ENCODE assay signal across 28 mouse cellular contexts in the genomic region with DNA sequence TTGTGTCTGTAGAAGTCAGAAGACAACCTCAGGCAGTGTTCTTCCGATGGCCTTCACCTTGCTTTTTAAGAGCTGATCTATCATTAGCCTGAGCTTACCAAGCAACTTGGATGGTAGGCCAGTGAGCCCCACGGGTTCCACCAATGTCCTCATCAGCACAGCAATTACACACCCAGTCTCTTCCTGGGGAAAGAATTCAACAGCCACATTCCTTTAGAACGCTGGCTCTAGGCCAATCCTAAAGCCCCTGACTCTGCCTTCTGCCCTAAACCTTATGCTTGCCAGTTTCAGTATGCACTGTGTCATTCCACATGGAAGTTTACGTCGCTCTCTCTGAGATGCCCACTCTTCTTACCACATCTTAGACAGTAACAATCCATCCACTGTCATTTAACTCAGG. TPM values are rescaled to one million over a fixed set of nuclear protein-coding genes. Genes with fewer than 3 reads are reported as not detected.
DNase-seq lines count a peak whose midpoint lies in the region; ATAC-seq and TF ChIP-seq lines count a peak whose summit lies in the region.
"Had no signal": no experiment of that assay in that cellular context is flagged by ENCODE, and none has a peak within 500 bp of the region (broad histone marks: within the 10 kb centered on the region; RNA-seq: fewer than 3 reads in every experiment).

No protein-coding gene starts in this region.

- WGBS in embryonic facial prominence, embryonic 14.5 days = 35% methylated on average over 5 of the region's 5 CpGs
- WGBS in embryonic facial prominence, embryonic 10.5 days = 81% methylated on average over 5 of the region's 5 CpGs
- 61% methylated on average over 5 of the region's 5 CpGs for WGBS in kidney, postnatal 0 days
- WGBS in lung, embryonic 14.5 days = 34% methylated on average over 5 of the region's 5 CpGs
- 23% methylated on average over 5 of the region's 5 CpGs for WGBS in lung, embryonic 16.5 days
- WGBS in lung, adult 2 months = 50% methylated on average over 5 of the region's 5 CpGs

- no peak overlapping the region for H3K9ac ChIP-seq in embryonic facial prominence, embryonic 14.5 days (ENCODE audit: low read depth, low read length)
- H3K9ac ChIP-seq in kidney, postnatal 0 days (ENCODE audit: low read depth, low read length) = no peak overlapping the region
- no peak overlapping the region for H3K9ac ChIP-seq in lung, embryonic 14.5 days
- H3K9ac ChIP-seq in lung, embryonic 16.5 days (ENCODE audit: low read length) = no peak overlapping the region
- H3K9ac ChIP-seq: embryonic facial prominence, embryonic 13.5 days; forebrain, embryonic 13.5 days; forebrain, embryonic 15.5 days had no signal

- no peaks in the 10 kb centered on the region for H3K9me3 ChIP-seq in embryonic facial prominence, embryonic 14.5 days (ENCODE audit: control insufficient read depth, low read length)
- no peaks in the 10 kb centered on the region for H3K9me3 ChIP-seq in embryonic facial prominence, embryonic 10.5 days
- no peaks in the 10 kb centered on the region for H3K9me3 ChIP-seq in kidney, postnatal 0 days (replicated peaks; ENCODE audit: low read length)
- no peaks in the 10 kb centered on the region for H3K9me3 ChIP-seq in lung, embryonic 14.5 days (ENCODE audit: low read depth, low read length)
- no peaks in the 10 kb centered on the region for H3K9me3 ChIP-seq in lung, embryonic 16.5 days (ENCODE audit: control insufficient read depth, low read length)
- H3K9me3 ChIP-seq: embryonic facial prominence, embryonic 13.5 days; forebrain, embryonic 13.5 days; forebrain, embryonic 15.5 days had no signal

- no peak for ATAC-seq in embryonic facial prominence, embryonic 14.5 days (ENCODE audit: low read depth)
- no peak for ATAC-seq in kidney, postnatal 0 days (replicated peaks; ENCODE audit: low FRiP score, low read depth)
- peak; percentile 60 for ATAC-seq in lung, embryonic 14.5 days (ENCODE audit: insufficient read depth)
- peak; percentile 49; the same call in 1 of the 2 replicates for ATAC-seq in lung, embryonic 16.5 days (ENCODE audit: low read depth)
- ATAC-seq: activated CD4-positive, CD25-positive, alpha-beta regulatory T cell, adult 4 months; CD4-positive, CD25-positive, alpha-beta regulatory T cell, adult 4 months; forebrain, embryonic 13.5 days; forebrain, embryonic 15.5 days; Patski had no signal

- peaks cover 4% of the 10 kb centered on the region; the same call in 1 of the 2 replicates for H3K4me1 ChIP-seq in embryonic facial prominence, embryonic 14.5 days (ENCODE audit: control insufficient read depth, insufficient read depth, low read length)
- H3K4me1 ChIP-seq in embryonic facial prominence, embryonic 10.5 days = no peaks in the 10 kb centered on the region
- H3K4me1 ChIP-seq in kidney, postnatal 0 days (replicated peaks; ENCODE audit: insufficient read depth, low read length) = no peaks in the 10 kb centered on the region
- peaks cover 3% of the 10 kb centered on the region; the same call in 1 of the 2 replicates for H3K4me1 ChIP-seq in lung, embryonic 14.5 days (ENCODE audit: insufficient read depth)
- 0 out of 2 replicates have a peak, but pooled peaks cover 10% of the 10 kb centered on the region for H3K4me1 ChIP-seq in lung, embryonic 16.5 days (replicated peaks; ENCODE audit: control insufficient read depth, insufficient read depth, low read length)
- H3K4me1 ChIP-seq in lung, adult 2 months (ENCODE audit: control insufficient read depth, insufficient read depth, low read length) = no peaks in the 10 kb centered on the region
- H3K4me1 ChIP-seq: forebrain, embryonic 13.5 days; forebrain, embryonic 15.5 days had no signal

- no peak for TF ChIP-seq CTCF in kidney, postnatal 0 days (IDR thresholded peaks at IDR 0.05; ENCODE audit: low read depth)
- no peak for TF ChIP-seq CTCF in lung, embryonic 14.5 days (IDR thresholded peaks at IDR 0.05; ENCODE audit: low read depth)
- no peak for TF ChIP-seq CTCF in lung, adult 2 months (IDR thresholded peaks at IDR 0.05; ENCODE audit: insufficient read depth, low read length)

- no peak overlapping the region for H3K27ac ChIP-seq in embryonic facial prominence, embryonic 14.5 days (replicated peaks; ENCODE audit: low read depth, low read length)
- no peak overlapping the region for H3K27ac ChIP-seq in embryonic facial prominence, embryonic 10.5 days (replicated peaks)
- no peak overlapping the region for H3K27ac ChIP-seq in kidney, postnatal 0 days
- no peak overlapping the region for H3K27ac ChIP-seq in lung, embryonic 14.5 days (ENCODE audit: low read depth)
- H3K27ac ChIP-seq in lung, embryonic 16.5 days (ENCODE audit: low read length) = no peak overlapping the region
- H3K27ac ChIP-seq: embryonic facial prominence, embryonic 13.5 days; forebrain, embryonic 13.5 days; forebrain, embryonic 15.5 days had no signal

- TF ChIP-seq POLR2A in lung, adult 2 months (IDR thresholded peaks at IDR 0.05; ENCODE audit: borderline replicate concordance, extremely low read depth, low read depth, low read length) = no peak

- no peaks in the 10 kb centered on the region for H3K36me3 ChIP-seq in embryonic facial prominence, embryonic 14.5 days (ENCODE audit: control insufficient read depth, insufficient read depth, low read length)
- H3K36me3 ChIP-seq in embryonic facial prominence, embryonic 10.5 days (replicated peaks) = no peaks in the 10 kb centered on the region
- no peaks in the 10 kb centered on the region for H3K36me3 ChIP-seq in kidney, postnatal 0 days (ENCODE audit: insufficient read depth, low read length)
- H3K36me3 ChIP-seq in lung, embryonic 14.5 days (ENCODE audit: insufficient read depth) = no peaks in the 10 kb centered on the region
- H3K36me3 ChIP-seq in lung, embryonic 16.5 days (ENCODE audit: control insufficient read depth, insufficient read depth, low read length) = no peaks in the 10 kb centered on the region
- H3K36me3 ChIP-seq: embryonic facial prominence, embryonic 13.5 days; forebrain, embryonic 15.5 days; G1E had no signal

- peak; percentile 79 for DNase-seq in embryonic facial prominence, embryonic 14.5 days (ENCODE audit: low spot score)
- no peak for DNase-seq in embryonic facial prominence, embryonic 10.5 days (ENCODE audit: low spot score)
- peak; percentile 6 for DNase-seq in kidney, postnatal 0 days (ENCODE audit: low spot score)
- DNase-seq in kidney, postnatal 14 days = no peak
- DNase-seq in lung, embryonic 14.5 days = peak; percentile 75
- no peak for DNase-seq in lung, adult 18-20 months
- no peak for DNase-seq in lung, adult 2 months
- DNase-seq: adrenal gland, adult 8-10 months; adrenal gland, postnatal 14 days; adrenal gland, postnatal 36 days; B cell, adult 2 months; cerebellum, adult 11-12 months; cerebellum, adult 2 months; cerebellum, adult 9-10 months; cerebellum, postnatal 10 days; cerebellum, postnatal 25 days had no signal

- no peak overlapping the region for H3K4me2 ChIP-seq in embryonic facial prominence, embryonic 14.5 days (ENCODE audit: low read depth, low read length)
- no peak overlapping the region for H3K4me2 ChIP-seq in kidney, postnatal 0 days (ENCODE audit: low read length)
- H3K4me2 ChIP-seq in lung, embryonic 14.5 days = no peak overlapping the region
- H3K4me2 ChIP-seq in lung, embryonic 16.5 days (ENCODE audit: low read depth, low read length) = no peak overlapping the region
- H3K4me2 ChIP-seq: embryonic facial prominence, embryonic 13.5 days; forebrain, embryonic 13.5 days; forebrain, embryonic 15.5 days had no signal

- H3K4me3 ChIP-seq in embryonic facial prominence, embryonic 14.5 days (ENCODE audit: low read depth, low read length) = no peak overlapping the region
- no peak overlapping the region for H3K4me3 ChIP-seq in embryonic facial prominence, embryonic 10.5 days
- no peak overlapping the region for H3K4me3 ChIP-seq in kidney, postnatal 0 days (replicated peaks; ENCODE audit: low read depth, low read length)
- H3K4me3 ChIP-seq in lung, embryonic 14.5 days (ENCODE audit: low read depth, low read length) = no peak overlapping the region
- H3K4me3 ChIP-seq in lung, embryonic 16.5 days (ENCODE audit: low read length) = no peak overlapping the region
- H3K4me3 ChIP-seq in lung, adult 2 months (replicated peaks; ENCODE audit: extremely low read depth, low read depth, low read length) = no peak overlapping the region
- H3K4me3 ChIP-seq: embryonic facial prominence, embryonic 13.5 days; forebrain, embryonic 13.5 days; forebrain, embryonic 15.5 days had no signal

- H3K27me3 ChIP-seq in embryonic facial prominence, embryonic 14.5 days (replicated peaks; ENCODE audit: control insufficient read depth, insufficient read depth, low read length) = no peaks in the 10 kb centered on the region
- H3K27me3 ChIP-seq in embryonic facial prominence, embryonic 10.5 days (replicated peaks; ENCODE audit: low read depth, poor library complexity, severe bottlenecking) = no peaks in the 10 kb centered on the region
- no peaks in the 10 kb centered on the region for H3K27me3 ChIP-seq in kidney, postnatal 0 days (ENCODE audit: insufficient read depth, low read length)
- no peaks in the 10 kb centered on the region for H3K27me3 ChIP-seq in lung, embryonic 14.5 days (ENCODE audit: insufficient read depth, low read length)
- no peaks in the 10 kb centered on the region for H3K27me3 ChIP-seq in lung, embryonic 16.5 days (ENCODE audit: control insufficient read depth, insufficient read depth, low read depth, low read length)
- H3K27me3 ChIP-seq: CH12.LX; embryonic facial prominence, embryonic 13.5 days; forebrain, embryonic 13.5 days; forebrain, embryonic 15.5 days; Patski had no signal

RNA-seq across cellular contexts. Expression of a gene that starts 52.8 kb away (rescaled TPM):
- polyA plus RNA-seq in embryonic facial prominence, embryonic 14.5 days (2014; fragmentation: Nextera tagmentation; extraction: Ambion mirVana) = not detected in 2 replicates
- not detected in 2 replicates for polyA plus RNA-seq in embryonic facial prominence, embryonic 10.5 days (2016; fragmentation: Nextera tagmentation; extraction: Ambion mirVana)
- polyA plus RNA-seq in kidney, postnatal 0 days (2015; fragmentation: Nextera tagmentation; extraction: Ambion mirVana) = not detected in 2 replicates
- polyA plus RNA-seq in lung, embryonic 14.5 days (2014; fragmentation: Nextera tagmentation; extraction: Ambion mirVana) = not detected in 2 replicates
- not detected in 2 replicates for polyA plus RNA-seq in lung, embryonic 16.5 days (2015; fragmentation: Nextera tagmentation; extraction: Ambion mirVana)
- polyA plus RNA-seq in lung, adult 2 months (2012; rRNA removed) = not detected in 2 replicates
- polyA plus RNA-seq: activated CD4-positive, CD25-positive, alpha-beta regulatory T cell, adult 4 months; CD4-positive, CD25-positive, alpha-beta regulatory T cell, adult 4 months; cerebellum, adult 2 months; cortical plate, adult 2 months; embryonic facial prominence, embryonic 11.5 days; embryonic facial prominence, embryonic 13.5 days; forebrain, embryonic 11.5 days; forebrain, embryonic 13.5 days; forebrain, embryonic 15.5 days; G1E; Patski had no signal

Comparison
In these comparisons a context has a peak if more than half of its experiments do, and no peak if none do; other contexts are left out.
1. DNase-seq: peak in embryonic facial prominence, embryonic 14.5 days (single experiment), kidney, postnatal 0 days (single experiment) and lung, embryonic 14.5 days (single experiment); none in embryonic facial prominence, embryonic 10.5 days (single experiment), kidney, postnatal 14 days (single experiment), lung, adult 18-20 months (0 of 2) and lung, adult 2 months (single experiment).
2. ATAC-seq: peak in lung, embryonic 14.5 days (single experiment) and lung, embryonic 16.5 days (single experiment); none in embryonic facial prominence, embryonic 14.5 days (single experiment) and kidney, postnatal 0 days (single experiment).